Mouse (Mus musculus) CH12.LX (cell line): ENCODE results near the gene Smim6.
A peak's percentile ranks its signal among the peaks of the same experiment; 100 is the strongest.

ENCODE experiments used
- CTCF ChIP-seq, 2 experiments: IDR thresholded peaks in 1 of 2; conservative IDR thresholded peaks in 1 of 2; 2 replicates each; pipeline ENCODE4 v1.5.1; 2011 to 2012; ENCODE audit warnings: low read depth in 2 of 2, low read length in 2 of 2, improper control_type of control experiment in 1 of 2, inconsistent platforms in 1 of 2, mild to moderate bottlenecking in 1 of 2, moderate library complexity in 1 of 2
- E2F4 ChIP-seq: IDR thresholded peaks from 2 replicates; pipeline ENCODE4 v1.6.1; 2011; ENCODE audit warnings: low read depth, low read length, improper control_type of control experiment; ENCODE audit not compliant: insufficient replicate concordance
- EP300 ChIP-seq: IDR thresholded peaks from 2 replicates; pipeline ENCODE4 v1.6.1; 2011; ENCODE audit warnings: low read length, improper control_type of control experiment
- MAZ ChIP-seq: IDR thresholded peaks from 2 replicates; pipeline ENCODE4 v1.6.1; 2012; ENCODE audit warnings: low read depth, mild to moderate bottlenecking, inconsistent platforms, low read length, improper control_type of control experiment, moderate library complexity
- MYC ChIP-seq: IDR thresholded peaks from 2 replicates; pipeline ENCODE4 v1.6.1; 2011; ENCODE audit warnings: low read depth, mild to moderate bottlenecking, improper control_type of control experiment, low read length
- NELFE ChIP-seq: IDR thresholded peaks from 2 replicates; pipeline ENCODE4 v1.6.1; 2011; ENCODE audit warnings: low read depth, low read length, improper control_type of control experiment
- NRF1 ChIP-seq: IDR thresholded peaks from 2 replicates; pipeline ENCODE4 v1.6.1; 2014; ENCODE audit warnings: low read depth, mild to moderate bottlenecking, inconsistent platforms, low read length, improper control_type of control experiment, moderate library complexity
- POLR2A ChIP-seq: IDR thresholded peaks from 2 replicates; pipeline ENCODE4 v1.6.1; 2011; ENCODE audit warnings: low read depth, mild to moderate bottlenecking, improper control_type of control experiment, low read length
- POLR2AphosphoS2 ChIP-seq: IDR thresholded peaks from 2 replicates; pipeline ENCODE4 v1.6.1; 2011; ENCODE audit warnings: low read depth, low read length, improper control_type of control experiment
- UBTF ChIP-seq: IDR thresholded peaks from 2 replicates; pipeline ENCODE4 v1.6.1; 2012; ENCODE audit warnings: low read depth, mild to moderate bottlenecking, inconsistent platforms, low read length, improper control_type of control experiment, moderate library complexity
- USF1 ChIP-seq: IDR thresholded peaks from 2 replicates; pipeline ENCODE4 v1.6.1; 2014; ENCODE audit warnings: low read depth, mild to moderate bottlenecking, inconsistent platforms, low read length, improper control_type of control experiment
- ZC3H11A ChIP-seq: IDR thresholded peaks from 2 replicates; pipeline ENCODE4 v1.6.1; 2012; ENCODE audit warnings: low read depth, mild to moderate bottlenecking, inconsistent platforms, low read length, improper control_type of control experiment
- ZNF384 ChIP-seq: IDR thresholded peaks from 2 replicates; pipeline ENCODE4 v1.6.1; 2012; ENCODE audit warnings: low read depth, low read length, improper control_type of control experiment, inconsistent platforms

GRCm38 (mm10) chr11:115904956-115905790, 6.6 kb upstream of the Smim6 start:
- TF ChIP-seq CTCF (conservative IDR thresholded peaks at IDR 0.05 in 1 of 2, IDR thresholded peaks at IDR 0.05 in 1 of 2; ENCODE audit: low read depth in 2 of 2, low read length in 2 of 2) (peak in 1 of 2 experiments; percentile 80; a peak in 2 of 4 replicates), ZNF384 (no peak), POLR2AphosphoS2 (no peak), EP300 (peak; percentile 71), MAZ (peak; percentile 81; the same call in 1 of the 2 replicates), NRF1 (no peak), ZC3H11A (no peak), POLR2A (no peak), MYC (peak; percentile 76), E2F4 (no peak), UBTF (no peak), USF1 (peak; percentile 23; the same call in 1 of the 2 replicates), NELFE (no peak)
